Mouse (Mus musculus) midbrain, embryonic 10.5 days (tissue): ENCODE measurements around the gene Fam186a. TPM values are rescaled to one million over a fixed set of nuclear protein-coding genes. Genes with fewer than 3 reads are reported as not detected.

Experiments
- DNase-seq: peaks from one replicate; pipeline ENCODE4 v3.0.0-alpha.2; 2017; ENCODE audit warnings: low spot score
- H3K27ac ChIP-seq: fragments of 300-500 bp; sonication (generic); replicated peaks from 2 replicates; pipeline ENCODE4 v1.5.1; 2016; ENCODE audit warnings: mild to moderate bottlenecking
- H3K27me3 ChIP-seq: fragments of 300-500 bp; sonication (generic); 2 replicates; pipeline ENCODE4 v1.6.1; 2016; ENCODE audit warnings: low read depth, mild to moderate bottlenecking; ENCODE audit not compliant: poor library complexity, severe bottlenecking
- H3K36me3 ChIP-seq: fragments of 300-500 bp; sonication (generic); 2 replicates; pipeline ENCODE4 v1.6.1; 2016; ENCODE audit warnings: mild to moderate bottlenecking, moderate library complexity
- H3K4me1 ChIP-seq: fragments of 300-500 bp; sonication (generic); 2 replicates; pipeline ENCODE4 v1.6.1; 2016
- H3K4me3 ChIP-seq: fragments of 300-500 bp; sonication (generic); 2 replicates; pipeline ENCODE4 v1.5.1; 2016; ENCODE audit warnings: mild to moderate bottlenecking, moderate library complexity
- H3K9me3 ChIP-seq: fragments of 300-500 bp; sonication (generic); replicated peaks from 2 replicates; pipeline ENCODE4 v1.6.1; 2016; ENCODE audit warnings: mild to moderate bottlenecking
- WGBS: fragments of 180-500 bp; shearing (Covaris S2); methylation state at CpG from one replicate; pipeline ENCODE4 v1.1.7; 2016; 5-methylcytosine and 5-hydroxymethylcytosine counted together
- polyA plus RNA-seq: library from polyadenylated mRNA; unstranded; fragments of >200 nt; fragmentation: Nextera tagmentation; extraction: Ambion mirVana; gene quantifications from 2 replicates; pipeline ENCODE4 v1.2.1, GENCODE M21; 2016

Fam186a gene
- polyA plus RNA-seq, 1 experiment from 2014 or later = not detected

- 94% methylated on average over 12 of the region's 12 CpGs for WGBS
- no peaks in the 10 kb centered on the region for H3K27me3 ChIP-seq
- no peaks in the 10 kb centered on the region for H3K9me3 ChIP-seq
- no peak overlapping the region for H3K27ac ChIP-seq
- H3K4me1 ChIP-seq = no peaks in the 10 kb centered on the region
- no peak for DNase-seq
- H3K4me3 ChIP-seq = no peak overlapping the region
- H3K36me3 ChIP-seq = no peaks in the 10 kb centered on the region
Observed at GRCm38 (mm10) chr15:99884038-99884437, 82.8 kb downstream of the Fam186a start.

GRCm38 (mm10) chr15:99878541-99878940 lies 88.3 kb downstream of the Fam186a start:
- H3K27me3 ChIP-seq = peaks cover 13% of the 10 kb centered on the region
- 92% methylated on average over 5 of the region's 5 CpGs for WGBS
- H3K4me1 ChIP-seq = peaks cover 19% of the 10 kb centered on the region
- DNase-seq = no peak
- H3K4me3 ChIP-seq = no peak overlapping the region
- no peak overlapping the region for H3K27ac ChIP-seq
- H3K36me3 ChIP-seq = no peaks in the 10 kb centered on the region
- H3K9me3 ChIP-seq = no peaks in the 10 kb centered on the region

- under 1% methylated on average over 38 of the region's 38 CpGs for WGBS
- Histone ChIP-seq H3K27ac (peak within 1 kb of the TSS; percentile 81), H3K9me3 (no peaks in the 10 kb centered on the region), H3K36me3 (no peaks in the 10 kb centered on the region), H3K27me3 (peaks cover 14% of the 10 kb centered on the region), H3K4me1 (peaks cover 19% of the 10 kb centered on the region), H3K4me3 (peak within 1 kb of the TSS; percentile 83)
- peak; percentile 87 for DNase-seq
Observed at GRCm38 (mm10) chr15:99875334-99875869, 91.5 kb downstream of the Fam186a start, which contains the start of gene Lima1. Lima1 (minus strand) TSS chr15:99875456.

- Histone ChIP-seq H3K36me3 (no peaks in the 10 kb centered on the region), H3K9me3 (no peaks in the 10 kb centered on the region), H3K4me1 (peaks cover 19% of the 10 kb centered on the region), H3K27ac (peak overlapping the region; percentile 81), H3K4me3 (peak overlapping the region; percentile 83), H3K27me3 (peaks cover 14% of the 10 kb centered on the region)
- peak; percentile 18 for DNase-seq
- WGBS = 6% methylated on average over 30 of the region's 30 CpGs
Observed at GRCm38 (mm10) chr15:99874612-99875333, 92.1 kb downstream of the Fam186a start.

GRCm38 (mm10) chr15:99872543-99872942 lies 94.3 kb downstream of the Fam186a start:
- H3K36me3 ChIP-seq = no peaks in the 10 kb centered on the region
- 84% methylated on average over 3 of the region's 3 CpGs for WGBS
- H3K27ac ChIP-seq = no peak overlapping the region

More at GRCm38 (mm10) chr15:99872543-99872942, 94.3 kb downstream of the Fam186a start:
- peaks cover 19% of the 10 kb centered on the region for H3K4me1 ChIP-seq
- no peaks in the 10 kb centered on the region for H3K9me3 ChIP-seq
- H3K4me3 ChIP-seq = no peak overlapping the region
- no peak for DNase-seq
- H3K27me3 ChIP-seq = peaks cover 14% of the 10 kb centered on the region

Other genes starting within 250 kb of the Fam186a start
- gene Gpd1, start 249.5 kb downstream of the Fam186a start, polyA plus RNA-seq = 0.40 and 0.62 TPM in 2 replicates
- 157 and 159 TPM in 2 replicates for gene Cox14, start 241.4 kb downstream of the Fam186a start, polyA plus RNA-seq
- gene Cers5, start 194.2 kb downstream of the Fam186a start, polyA plus RNA-seq = 58.4 and 63.5 TPM in 2 replicates
- gene Lima1, start 91.6 kb downstream of the Fam186a start, polyA plus RNA-seq = 23.4 and 23.5 TPM in 2 replicates
- gene Larp4, start 3.0 kb upstream of the Fam186a start, polyA plus RNA-seq = 35.5 and 37.3 TPM in 2 replicates
- 16.4 and 18.8 TPM in 2 replicates for gene Dip2b, start 71.6 kb upstream of the Fam186a start, polyA plus RNA-seq